Mouse (Mus musculus) heart, embryonic 10.5 days (tissue): ENCODE data around the gene Gm6096. TPM values are rescaled to one million over a fixed set of nuclear protein-coding genes. Genes with fewer than 3 reads are reported as not detected.

Experiments used
- DNase-seq: peaks from one replicate; pipeline ENCODE4 v3.0.0-alpha.2; 2017; ENCODE audit warnings: low spot score
- H3K27ac ChIP-seq: fragments of 300-500 bp; sonication (generic); 2 replicates; pipeline ENCODE4 v1.5.1; 2016; ENCODE audit warnings: mild to moderate bottlenecking
- H3K27me3 ChIP-seq: fragments of 300-500 bp; sonication (generic); 2 replicates; pipeline ENCODE4 v1.6.1; 2016; ENCODE audit warnings: mild to moderate bottlenecking; ENCODE audit not compliant: poor library complexity, insufficient read depth, severe bottlenecking
- H3K36me3 ChIP-seq: fragments of 300-500 bp; sonication (generic); 2 replicates; pipeline ENCODE4 v1.6.1; 2016; ENCODE audit warnings: mild to moderate bottlenecking, moderate library complexity
- H3K4me1 ChIP-seq: fragments of 300-500 bp; sonication (generic); 2 replicates; pipeline ENCODE4 v1.6.1; 2016; ENCODE audit warnings: mild to moderate bottlenecking
- H3K4me3 ChIP-seq: fragments of 300-500 bp; sonication (generic); 2 replicates; pipeline ENCODE4 v1.5.1; 2016; ENCODE audit warnings: mild to moderate bottlenecking, moderate library complexity
- H3K9me3 ChIP-seq: fragments of 300-500 bp; sonication (generic); 2 replicates; pipeline ENCODE4 v1.6.1; 2016; ENCODE audit warnings: mild to moderate bottlenecking, moderate library complexity
- WGBS: fragments of 180-500 bp; shearing (Covaris S2); methylation state at CpG from one replicate; pipeline ENCODE4 v1.1.7; 2016; 5-methylcytosine and 5-hydroxymethylcytosine counted together
- polyA plus RNA-seq: library from polyadenylated mRNA; unstranded; fragments of >200 nt; fragmentation: Nextera tagmentation; extraction: Ambion mirVana; gene quantifications from 2 replicates; pipeline ENCODE4 v1.2.1, GENCODE M21; 2016

The Gm6096 gene
- polyA plus RNA-seq, 1 experiment from 2014 or later, result not detected

- no peak for DNase-seq
- Histone ChIP-seq H3K4me1 (no peaks in the 10 kb centered on the region), H3K4me3 (no peak overlapping the region), H3K27me3 (no peaks in the 10 kb centered on the region), H3K9me3 (no peaks in the 10 kb centered on the region), H3K27ac (no peak overlapping the region), H3K36me3 (peaks cover 79% of the 10 kb centered on the region)
- 86% methylated on average over 2 of the region's 2 CpGs for WGBS
Observed at GRCm38 (mm10) chr7:34252030-34252429, 1.2 kb downstream of the Gm6096 start.

GRCm38 (mm10) chr7:34255137-34255536, 4.3 kb downstream of the Gm6096 start:
- no peaks in the 10 kb centered on the region for H3K4me1 ChIP-seq
- H3K36me3 ChIP-seq, result peaks cover 78% of the 10 kb centered on the region
- no peaks in the 10 kb centered on the region for H3K9me3 ChIP-seq
- no peak overlapping the region for H3K4me3 ChIP-seq
- H3K27me3 ChIP-seq, result no peaks in the 10 kb centered on the region
- DNase-seq, result no peak
- H3K27ac ChIP-seq, result no peak overlapping the region
- 69% methylated on average over 3 of the region's 3 CpGs for WGBS

GRCm38 (mm10) chr7:34255916-34256315, 5.1 kb downstream of the Gm6096 start:
- peaks cover 76% of the 10 kb centered on the region for H3K36me3 ChIP-seq
- no peaks in the 10 kb centered on the region for H3K9me3 ChIP-seq
- 92% methylated on average over 1 of the region's 1 CpGs for WGBS
- H3K27ac ChIP-seq, result no peak overlapping the region
- DNase-seq, result no peak
- H3K4me1 ChIP-seq, result no peaks in the 10 kb centered on the region
- no peak overlapping the region for H3K4me3 ChIP-seq
- H3K27me3 ChIP-seq, result no peaks in the 10 kb centered on the region

GRCm38 (mm10) chr7:34257279-34257678, 6.4 kb downstream of the Gm6096 start:
- WGBS, result 70% methylated on average over 9 of the region's 9 CpGs
- Histone ChIP-seq H3K36me3 (peaks cover 81% of the 10 kb centered on the region), H3K27me3 (no peaks in the 10 kb centered on the region), H3K27ac (no peak overlapping the region), H3K9me3 (no peaks in the 10 kb centered on the region), H3K4me1 (no peaks in the 10 kb centered on the region), H3K4me3 (no peak overlapping the region)
- DNase-seq, result no peak

GRCm38 (mm10) chr7:34258407-34258806, 7.6 kb downstream of the Gm6096 start:
- 95% methylated on average over 1 of the region's 1 CpGs for WGBS
- no peak for DNase-seq
- Histone ChIP-seq H3K27ac (no peak overlapping the region), H3K9me3 (no peaks in the 10 kb centered on the region), H3K4me1 (no peaks in the 10 kb centered on the region), H3K4me3 (no peak overlapping the region), H3K27me3 (no peaks in the 10 kb centered on the region), H3K36me3 (peaks cover 82% of the 10 kb centered on the region)

- Histone ChIP-seq H3K4me1 (peaks cover 19% of the 10 kb centered on the region), H3K27ac (no peak overlapping the region), H3K9me3 (no peaks in the 10 kb centered on the region), H3K36me3 (peaks cover 42% of the 10 kb centered on the region), H3K27me3 (no peaks in the 10 kb centered on the region), H3K4me3 (no peak overlapping the region)
- DNase-seq, result no peak
- WGBS, result 95% methylated on average over 5 of the region's 5 CpGs
Observed at GRCm38 (mm10) chr7:34263437-34263836, 12.6 kb downstream of the Gm6096 start.

GRCm38 (mm10) chr7:34265876-34266346, 15.1 kb downstream of the Gm6096 start:
- peak overlapping the region; percentile 65; the same call in 1 of the 2 replicates for H3K27ac ChIP-seq
- DNase-seq, result no peak

GRCm38 (mm10) chr7:34266421-34266820, 15.6 kb downstream of the Gm6096 start:
- peak overlapping the region; percentile 65; the same call in 1 of the 2 replicates for H3K27ac ChIP-seq
- no peak overlapping the region for H3K4me3 ChIP-seq
- no peak for DNase-seq
- peaks cover 24% of the 10 kb centered on the region for H3K36me3 ChIP-seq
- H3K4me1 ChIP-seq, result peaks cover 35% of the 10 kb centered on the region
- no peaks in the 10 kb centered on the region for H3K27me3 ChIP-seq
- H3K9me3 ChIP-seq, result no peaks in the 10 kb centered on the region

More at GRCm38 (mm10) chr7:34265876-34266346, 15.1 kb downstream of the Gm6096 start:
- no peaks in the 10 kb centered on the region for H3K27me3 ChIP-seq
- no peaks in the 10 kb centered on the region for H3K9me3 ChIP-seq
- H3K36me3 ChIP-seq, result peaks cover 26% of the 10 kb centered on the region
- 53% methylated on average over 5 of the region's 5 CpGs for WGBS
- H3K4me3 ChIP-seq, result no peak overlapping the region
- H3K4me1 ChIP-seq, result peaks cover 34% of the 10 kb centered on the region

GRCm38 (mm10) chr7:34268463-34268862, 17.6 kb downstream of the Gm6096 start:
- Histone ChIP-seq H3K4me3 (no peak overlapping the region), H3K4me1 (peaks cover 40% of the 10 kb centered on the region), H3K36me3 (peaks cover 4% of the 10 kb centered on the region), H3K9me3 (no peaks in the 10 kb centered on the region), H3K27ac (peak overlapping the region; percentile 47; the same call in 1 of the 2 replicates), H3K27me3 (no peaks in the 10 kb centered on the region)
- 43% methylated on average over 1 of the region's 1 CpGs for WGBS
- no peak for DNase-seq

GRCm38 (mm10) chr7:34272465-34272864, 21.6 kb downstream of the Gm6096 start:
- Histone ChIP-seq H3K4me1 (peaks cover 25% of the 10 kb centered on the region), H3K4me3 (no peak overlapping the region), H3K27ac (no peak overlapping the region), H3K9me3 (no peaks in the 10 kb centered on the region), H3K36me3 (peaks cover 11% of the 10 kb centered on the region; the same call in 1 of the 2 replicates), H3K27me3 (no peaks in the 10 kb centered on the region)
- no peak for DNase-seq
- 71% methylated on average over 4 of the region's 4 CpGs for WGBS

GRCm38 (mm10) chr7:34276066-34276465, 25.2 kb downstream of the Gm6096 start:
- Histone ChIP-seq H3K27me3 (no peaks in the 10 kb centered on the region), H3K36me3 (peaks cover 25% of the 10 kb centered on the region; the same call in 1 of the 2 replicates), H3K27ac (no peak overlapping the region), H3K4me1 (0 out of 2 replicates have a peak, but pooled peaks cover 4% of the 10 kb centered on the region), H3K4me3 (no peak overlapping the region), H3K9me3 (no peaks in the 10 kb centered on the region)
- 90% methylated on average over 3 of the region's 3 CpGs for WGBS
- DNase-seq, result no peak

GRCm38 (mm10) chr7:34277656-34278055, 26.8 kb downstream of the Gm6096 start:
- H3K4me1 ChIP-seq, result no peaks in the 10 kb centered on the region
- no peak overlapping the region for H3K27ac ChIP-seq
- no peak for DNase-seq
- peaks cover 25% of the 10 kb centered on the region; the same call in 1 of the 2 replicates for H3K36me3 ChIP-seq
- H3K9me3 ChIP-seq, result no peaks in the 10 kb centered on the region
- no peak overlapping the region for H3K4me3 ChIP-seq
- no peaks in the 10 kb centered on the region for H3K27me3 ChIP-seq
- WGBS, result 94% methylated on average over 2 of the region's 2 CpGs

GRCm38 (mm10) chr7:34290450-34291151, 39.8 kb downstream of the Gm6096 start:
- no peak for DNase-seq
- Histone ChIP-seq H3K4me3 (no peak overlapping the region), H3K9me3 (no peaks in the 10 kb centered on the region), H3K4me1 (peaks cover 11% of the 10 kb centered on the region; the same call in 1 of the 2 replicates), H3K27me3 (no peaks in the 10 kb centered on the region), H3K36me3 (peaks cover 7% of the 10 kb centered on the region), H3K27ac (peak overlapping the region; percentile 29; the same call in 1 of the 2 replicates)
